Mouse (Mus musculus): ENCODE data around the gene Ifi202b. TPM values are rescaled to one million over a fixed set of nuclear protein-coding genes. Genes with fewer than 3 reads are reported as not detected.
"Not testable (repeated sequence)": the region's sequence is repeated elsewhere in the genome, so short reads cannot be mapped to it uniquely, and the experiment has no call there.

Gene Ifi202b
- polyA plus RNA-seq, 1 experiment from 2014 or later = 0.23 TPM

DNA sequence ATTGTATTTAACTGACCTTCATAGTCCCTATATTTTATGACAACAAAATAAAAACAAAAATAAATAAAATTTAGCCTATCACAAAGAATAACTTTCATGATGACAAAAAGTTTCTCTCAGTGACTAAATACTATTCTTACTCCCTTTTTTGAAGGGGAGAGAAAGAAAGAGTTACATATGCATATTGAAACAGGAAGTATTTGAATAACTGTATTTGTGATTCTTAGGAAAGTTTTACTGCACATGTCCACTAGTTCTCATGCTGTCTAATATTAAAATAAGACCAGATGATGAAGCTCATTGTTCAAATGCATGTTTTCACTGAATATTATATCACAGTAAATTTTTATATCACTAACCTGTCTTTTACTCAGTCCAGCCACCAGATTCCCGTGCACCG lies 41.0 kb downstream of the Ifi202b start:
- not testable (repeated sequence) for H3K27ac ChIP-seq (ENCODE audit: low read length); H3K9me3 ChIP-seq (ENCODE audit: control insufficient read depth, low read depth, low read length); H3K36me3 ChIP-seq (ENCODE audit: control insufficient read depth, insufficient read depth, low read length); H3K4me2 ChIP-seq (replicated peaks; ENCODE audit: low read depth, low read length); H3K4me1 ChIP-seq (ENCODE audit: control insufficient read depth, insufficient read depth, low read length); H3K9ac ChIP-seq (replicated peaks; ENCODE audit: low read depth, low read length); H3K4me3 ChIP-seq (ENCODE audit: low read depth, low read length); ATAC-seq (ENCODE audit: insufficient number of reproducible peaks, insufficient read depth, low FRiP score, low read depth); H3K27me3 ChIP-seq (ENCODE audit: control insufficient read depth, insufficient read depth, low read length)
- WGBS = 91% methylated on average over 2 of the region's 2 CpGs

GRCm38 (mm10) chr1:173919279-173919678 lies 63.3 kb downstream of the Ifi202b start:
- H3K4me3 ChIP-seq (ENCODE audit: low read depth, low read length); H3K9me3 ChIP-seq (ENCODE audit: control insufficient read depth, low read depth, low read length); H3K27ac ChIP-seq (ENCODE audit: low read length); H3K4me1 ChIP-seq (ENCODE audit: control insufficient read depth, insufficient read depth, low read length); H3K4me2 ChIP-seq (replicated peaks; ENCODE audit: low read depth, low read length); H3K27me3 ChIP-seq (ENCODE audit: control insufficient read depth, insufficient read depth, low read length); ATAC-seq (ENCODE audit: insufficient number of reproducible peaks, insufficient read depth, low FRiP score, low read depth); H3K9ac ChIP-seq (replicated peaks; ENCODE audit: low read depth, low read length); H3K36me3 ChIP-seq (ENCODE audit: control insufficient read depth, insufficient read depth, low read length): not testable (repeated sequence)
- whole genome bisulfite sequencing = 72% methylated on average over 2 of the region's 3 CpGs

DNA sequence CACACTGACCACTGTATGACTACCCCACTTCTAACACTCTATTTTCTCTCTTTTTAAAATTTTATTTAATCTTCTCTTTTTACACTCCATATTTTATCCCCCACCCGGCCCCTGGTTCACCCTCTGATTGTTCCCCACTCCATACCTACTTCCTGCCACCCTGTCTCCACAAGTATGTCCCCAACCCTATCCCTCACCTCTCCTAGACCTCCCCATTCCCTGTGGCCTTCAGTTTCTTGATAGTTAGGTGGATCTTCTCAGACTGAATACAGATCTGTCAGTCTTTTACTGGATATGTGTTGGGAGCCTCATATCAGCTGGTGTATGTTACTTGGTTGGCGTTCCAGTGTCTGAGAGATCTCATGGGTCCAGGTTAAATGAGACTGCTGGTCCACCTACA lies 68.0 kb downstream of the Ifi202b start:
- no peaks in the 10 kb centered on the region for H3K36me3 ChIP-seq (ENCODE audit: control insufficient read depth, insufficient read depth, low read length)
- H3K4me2 ChIP-seq (replicated peaks; ENCODE audit: low read depth, low read length) = no peak overlapping the region
- H3K27ac ChIP-seq (ENCODE audit: low read length) = no peak overlapping the region
- H3K4me1 ChIP-seq (ENCODE audit: control insufficient read depth, insufficient read depth, low read length) = no peaks in the 10 kb centered on the region
- ATAC-seq (ENCODE audit: insufficient number of reproducible peaks, insufficient read depth, low FRiP score, low read depth) = no peak
- no peak overlapping the region for H3K9ac ChIP-seq (replicated peaks; ENCODE audit: low read depth, low read length)
- H3K9me3 ChIP-seq (ENCODE audit: control insufficient read depth, low read depth, low read length) = no peaks in the 10 kb centered on the region
- WGBS = 74% methylated on average over 2 of the region's 2 CpGs
- no peaks in the 10 kb centered on the region for H3K27me3 ChIP-seq (ENCODE audit: control insufficient read depth, insufficient read depth, low read length)
- no peak overlapping the region for H3K4me3 ChIP-seq (ENCODE audit: low read depth, low read length)

GRCm38 (mm10) chr1:173913256-173913791 lies 69.2 kb downstream of the Ifi202b start:
- ATAC-seq (ENCODE audit: insufficient number of reproducible peaks, insufficient read depth, low FRiP score, low read depth); H3K36me3 ChIP-seq (ENCODE audit: control insufficient read depth, insufficient read depth, low read length); H3K9ac ChIP-seq (replicated peaks; ENCODE audit: low read depth, low read length); H3K27me3 ChIP-seq (ENCODE audit: control insufficient read depth, insufficient read depth, low read length); H3K4me3 ChIP-seq (ENCODE audit: low read depth, low read length); H3K4me1 ChIP-seq (ENCODE audit: control insufficient read depth, insufficient read depth, low read length); H3K4me2 ChIP-seq (replicated peaks; ENCODE audit: low read depth, low read length); H3K27ac ChIP-seq (ENCODE audit: low read length); H3K9me3 ChIP-seq (ENCODE audit: control insufficient read depth, low read depth, low read length): not testable (repeated sequence)

Other genes with a start within 250 kb of the Ifi202b start
- gene Ifi207, start 241.0 kb downstream of the Ifi202b start, polyA plus RNA-seq (2014; fragmentation: Nextera tagmentation; extraction: Ambion mirVana) = 0.98 and 1.2 TPM in 2 replicates
- gene Ifi204, start 215.8 kb downstream of the Ifi202b start, polyA plus RNA-seq (2014; fragmentation: Nextera tagmentation; extraction: Ambion mirVana) = 0.93 and 2.0 TPM in 2 replicates
- gene Ifi211, start 69.7 kb downstream of the Ifi202b start, polyA plus RNA-seq (2014; fragmentation: Nextera tagmentation; extraction: Ambion mirVana) = 0.43 and 0.80 TPM in 2 replicates
- 1.9 and 2.5 TPM in 2 replicates for gene Mndal, start 40.3 kb downstream of the Ifi202b start, polyA plus RNA-seq (2014; fragmentation: Nextera tagmentation; extraction: Ambion mirVana)
- 1.1 and 2.2 TPM in 2 replicates for gene Ifi203, start 40.1 kb downstream of the Ifi202b start, polyA plus RNA-seq (2014; fragmentation: Nextera tagmentation; extraction: Ambion mirVana)
- gene Ifi205, start 49.1 kb upstream of the Ifi202b start, polyA plus RNA-seq (2014; fragmentation: Nextera tagmentation; extraction: Ambion mirVana) = 0.36 TPM in 1 of 2 replicates, not detected in the other
- not detected in 2 replicates for gene Olfr433, start 58.0 kb upstream of the Ifi202b start, polyA plus RNA-seq (2014; fragmentation: Nextera tagmentation; extraction: Ambion mirVana)
- not detected in 2 replicates for gene Olfr432, start 66.5 kb upstream of the Ifi202b start, polyA plus RNA-seq (2014; fragmentation: Nextera tagmentation; extraction: Ambion mirVana)
- not detected in 2 replicates for gene Olfr430, start 83.9 kb upstream of the Ifi202b start, polyA plus RNA-seq (2014; fragmentation: Nextera tagmentation; extraction: Ambion mirVana)
- gene Olfr429, start 101.6 kb upstream of the Ifi202b start, polyA plus RNA-seq (2014; fragmentation: Nextera tagmentation; extraction: Ambion mirVana) = not detected in 2 replicates
- gene Olfr427, start 114.1 kb upstream of the Ifi202b start, polyA plus RNA-seq (2014; fragmentation: Nextera tagmentation; extraction: Ambion mirVana) = not detected in 2 replicates
- gene Olfr231, start 138.4 kb upstream of the Ifi202b start, polyA plus RNA-seq (2014; fragmentation: Nextera tagmentation; extraction: Ambion mirVana) = not detected in 2 replicates
- not detected in 2 replicates for gene Olfr424, start 148.8 kb upstream of the Ifi202b start, polyA plus RNA-seq (2014; fragmentation: Nextera tagmentation; extraction: Ambion mirVana)
- not detected in 2 replicates for gene Olfr420, start 172.9 kb upstream of the Ifi202b start, polyA plus RNA-seq (2014; fragmentation: Nextera tagmentation; extraction: Ambion mirVana)
- gene Spta1, start 190.0 kb upstream of the Ifi202b start, polyA plus RNA-seq (2014; fragmentation: Nextera tagmentation; extraction: Ambion mirVana) = 0.27 and 0.38 TPM in 2 replicates

All from stomach, embryonic 14.5 days (tissue).